Mouse (Mus musculus): Measurements from ENCODE around the gene Armc10. TPM values are rescaled to one million over a fixed set of nuclear protein-coding genes. Genes with fewer than 3 reads are reported as not detected.

Gene Armc10
- polyA plus RNA-seq, 1 experiment from 2014 or later = 15.6 TPM

DNA sequence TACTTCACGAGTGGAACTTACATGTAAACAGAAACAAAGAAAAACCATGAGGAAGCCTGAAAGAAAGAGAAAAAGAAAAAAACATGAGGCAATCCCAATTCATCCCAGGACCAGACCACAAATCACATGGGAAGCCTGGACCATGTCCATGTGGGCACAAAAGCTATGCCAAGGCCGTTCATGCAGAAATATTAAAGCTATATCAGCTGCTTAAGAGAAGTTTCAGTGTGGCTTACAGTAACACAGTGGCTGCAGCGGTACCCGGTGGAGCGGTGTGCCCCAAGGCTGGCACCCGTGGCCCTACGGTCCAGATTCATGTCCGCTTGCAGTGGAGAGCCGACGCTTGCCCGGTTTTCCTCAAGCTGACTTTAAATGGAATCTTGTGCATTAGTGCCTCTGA lies 17.5 kb downstream of the Armc10 start:
- TF ChIP-seq CTCF (IDR thresholded peaks at IDR 0.05; ENCODE audit: low read depth) = no peak
- Histone ChIP-seq H3K4me1 (replicated peaks; ENCODE audit: control insufficient read depth, insufficient read depth, low read length) (no peaks in the 10 kb centered on the region), H3K27ac (ENCODE audit: low read depth, low read length) (no peak overlapping the region), H3K36me3 (ENCODE audit: control insufficient read depth, insufficient read depth) (peaks cover 17% of the 10 kb centered on the region), H3K4me3 (ENCODE audit: low read depth, low read length) (no peak overlapping the region), H3K9ac (ENCODE audit: low read depth, low read length) (no peak overlapping the region), H3K9me3 (ENCODE audit: control insufficient read depth) (no peaks in the 10 kb centered on the region), H3K27me3 (replicated peaks; ENCODE audit: control insufficient read depth, insufficient read depth, low read length) (no peaks in the 10 kb centered on the region), H3K4me2 (replicated peaks; ENCODE audit: low read depth) (no peak overlapping the region)
- ATAC-seq = no peak
- WGBS = 94% methylated on average over 11 of the region's 11 CpGs

DNA sequence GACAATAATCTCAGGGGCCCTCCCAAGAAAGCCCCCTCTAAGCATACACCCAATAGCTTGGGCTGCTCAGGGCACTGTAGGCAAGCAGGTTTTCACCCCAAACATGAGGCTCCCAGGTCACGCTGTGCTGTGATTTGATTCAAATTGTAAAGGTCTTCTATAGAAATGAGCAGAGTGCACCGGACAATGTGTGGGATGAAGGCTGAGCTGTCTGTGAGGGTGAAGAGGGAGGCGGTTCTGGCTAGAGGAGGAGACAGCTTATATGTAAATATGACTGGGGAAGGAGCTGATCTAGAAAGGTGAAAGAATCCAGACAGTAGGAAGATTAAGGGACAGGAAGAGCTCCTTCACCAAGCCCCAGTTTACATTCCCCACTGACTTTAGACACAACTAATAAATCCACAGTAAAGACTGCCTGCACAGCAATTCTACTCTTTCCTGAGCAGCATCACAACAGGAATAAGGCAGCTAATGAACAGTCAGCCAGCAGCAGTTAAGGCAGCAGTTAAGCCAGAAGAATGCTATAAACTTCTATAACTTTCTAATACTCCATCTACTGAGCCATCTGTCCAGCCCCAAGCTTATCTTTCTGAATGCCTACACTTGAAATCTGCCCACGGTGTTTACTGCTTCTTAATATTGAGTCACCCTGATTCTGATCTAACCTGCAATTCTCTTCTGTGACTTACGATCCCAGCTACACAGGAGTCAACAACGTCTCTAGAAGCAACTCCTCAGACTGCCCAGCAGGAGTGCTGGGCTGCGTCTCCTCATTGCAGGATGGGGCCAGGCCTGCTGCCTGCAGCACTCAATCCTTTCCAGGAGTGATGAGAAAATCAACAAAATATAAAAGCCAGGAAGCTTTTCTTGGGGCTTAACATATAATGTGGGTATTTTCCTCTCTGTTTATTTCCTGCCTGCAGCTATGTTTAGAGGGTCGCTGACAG lies 21.9 kb downstream of the Armc10 start:
- H3K36me3 ChIP-seq (ENCODE audit: control insufficient read depth, insufficient read depth) = peaks cover 12% of the 10 kb centered on the region
- no peak overlapping the region for H3K4me2 ChIP-seq (replicated peaks; ENCODE audit: low read depth)
- peak; percentile 57 for ATAC-seq
- H3K4me1 ChIP-seq (replicated peaks; ENCODE audit: control insufficient read depth, insufficient read depth, low read length) = no peaks in the 10 kb centered on the region
- H3K27ac ChIP-seq (ENCODE audit: low read depth, low read length) = no peak overlapping the region
- H3K9me3 ChIP-seq (ENCODE audit: control insufficient read depth) = no peaks in the 10 kb centered on the region
- no peak overlapping the region for H3K4me3 ChIP-seq (ENCODE audit: low read depth, low read length)
- WGBS = 42% methylated on average over 8 of the region's 8 CpGs
- peak; percentile 51 for TF ChIP-seq CTCF (IDR thresholded peaks at IDR 0.05; ENCODE audit: low read depth)
- no peak overlapping the region for H3K9ac ChIP-seq (ENCODE audit: low read depth, low read length)
- H3K27me3 ChIP-seq (replicated peaks; ENCODE audit: control insufficient read depth, insufficient read depth, low read length) = no peaks in the 10 kb centered on the region

- no peaks in the 10 kb centered on the region for H3K4me1 ChIP-seq (replicated peaks; ENCODE audit: control insufficient read depth, insufficient read depth, low read length)
- no peaks in the 10 kb centered on the region for H3K9me3 ChIP-seq (ENCODE audit: control insufficient read depth)
- H3K4me3 ChIP-seq (ENCODE audit: low read depth, low read length) = no peak overlapping the region
- WGBS = 75% methylated on average over 2 of the region's 2 CpGs
- no peak for ATAC-seq
- TF ChIP-seq CTCF (IDR thresholded peaks at IDR 0.05; ENCODE audit: low read depth) = no peak
- H3K27me3 ChIP-seq (replicated peaks; ENCODE audit: control insufficient read depth, insufficient read depth, low read length) = no peaks in the 10 kb centered on the region
- H3K4me2 ChIP-seq (replicated peaks; ENCODE audit: low read depth) = no peak overlapping the region
- H3K36me3 ChIP-seq (ENCODE audit: control insufficient read depth, insufficient read depth) = no peaks in the 10 kb centered on the region; the same call in 1 of the 2 replicates
- H3K27ac ChIP-seq (ENCODE audit: low read depth, low read length) = no peak overlapping the region
- H3K9ac ChIP-seq (ENCODE audit: low read depth, low read length) = no peak overlapping the region
These were observed 23.7 kb downstream of the Armc10 start for GRCm38 (mm10) chr5:21669307-21669706.

GRCm38 (mm10) chr5:21672812-21673635 lies 27.4 kb downstream of the Armc10 start:
- peak; percentile 96 for ATAC-seq
- H3K9me3 ChIP-seq (ENCODE audit: control insufficient read depth) = no peaks in the 10 kb centered on the region
- 0 out of 2 replicates have a peak overlapping the region, but pooled peaks have one; percentile 12 for H3K9ac ChIP-seq (ENCODE audit: low read depth, low read length)
- H3K4me1 ChIP-seq (replicated peaks; ENCODE audit: control insufficient read depth, insufficient read depth, low read length) = no peaks in the 10 kb centered on the region
- H3K36me3 ChIP-seq (ENCODE audit: control insufficient read depth, insufficient read depth) = no peaks in the 10 kb centered on the region
- no peaks in the 10 kb centered on the region for H3K27me3 ChIP-seq (replicated peaks; ENCODE audit: control insufficient read depth, insufficient read depth, low read length)
- peak overlapping the region; percentile 47 for H3K27ac ChIP-seq (ENCODE audit: low read depth, low read length)
- no peak for TF ChIP-seq CTCF (IDR thresholded peaks at IDR 0.05; ENCODE audit: low read depth)
- WGBS = 21% methylated on average over 23 of the region's 23 CpGs
- H3K4me2 ChIP-seq (replicated peaks; ENCODE audit: low read depth) = peak overlapping the region; percentile 55
- peak overlapping the region; percentile 26 for H3K4me3 ChIP-seq (ENCODE audit: low read depth, low read length)

- no peak overlapping the region for H3K27ac ChIP-seq (ENCODE audit: low read depth, low read length)
These were observed 28.1 kb downstream of the Armc10 start for GRCm38 (mm10) chr5:21673742-21674141.

DNA sequence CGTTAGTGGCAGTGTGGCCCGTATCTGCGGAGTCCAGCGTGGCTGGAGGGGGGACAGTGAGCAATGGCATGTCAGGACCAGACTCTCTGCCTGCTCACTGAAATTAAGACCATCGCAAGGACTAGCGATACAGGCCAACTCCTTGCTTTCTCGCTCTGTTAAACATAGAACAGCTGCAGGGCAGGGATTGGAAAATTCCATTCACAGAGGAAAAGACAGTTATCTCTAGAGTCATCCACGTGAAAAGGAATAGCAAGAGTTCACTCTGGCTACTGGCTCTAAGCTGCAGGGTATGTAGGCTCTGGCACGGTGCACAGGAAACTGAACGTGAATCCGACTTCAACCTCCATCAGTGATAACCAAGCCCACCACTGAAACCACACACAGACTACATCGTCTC lies 29.4 kb downstream of the Armc10 start:
- Histone ChIP-seq H3K9ac (ENCODE audit: low read depth, low read length) (no peak overlapping the region), H3K27ac (ENCODE audit: low read depth, low read length) (no peak overlapping the region), H3K36me3 (ENCODE audit: control insufficient read depth, insufficient read depth) (no peaks in the 10 kb centered on the region), H3K4me1 (replicated peaks; ENCODE audit: control insufficient read depth, insufficient read depth, low read length) (no peaks in the 10 kb centered on the region), H3K9me3 (ENCODE audit: control insufficient read depth) (no peaks in the 10 kb centered on the region), H3K4me2 (replicated peaks; ENCODE audit: low read depth) (no peak overlapping the region), H3K4me3 (ENCODE audit: low read depth, low read length) (no peak overlapping the region), H3K27me3 (replicated peaks; ENCODE audit: control insufficient read depth, insufficient read depth, low read length) (no peaks in the 10 kb centered on the region)
- 77% methylated on average over 12 of the region's 12 CpGs for WGBS
- no peak for TF ChIP-seq CTCF (IDR thresholded peaks at IDR 0.05; ENCODE audit: low read depth)
- no peak for ATAC-seq

More at GRCm38 (mm10) chr5:21673742-21674141, 28.1 kb downstream of the Armc10 start:
- Histone ChIP-seq H3K36me3 (ENCODE audit: control insufficient read depth, insufficient read depth) (no peaks in the 10 kb centered on the region), H3K27me3 (replicated peaks; ENCODE audit: control insufficient read depth, insufficient read depth, low read length) (no peaks in the 10 kb centered on the region), H3K9ac (ENCODE audit: low read depth, low read length) (no peak overlapping the region), H3K9me3 (ENCODE audit: control insufficient read depth) (no peaks in the 10 kb centered on the region), H3K4me1 (replicated peaks; ENCODE audit: control insufficient read depth, insufficient read depth, low read length) (no peaks in the 10 kb centered on the region), H3K4me3 (ENCODE audit: low read depth, low read length) (peak overlapping the region; percentile 26; the same call in 1 of the 2 replicates), H3K4me2 (replicated peaks; ENCODE audit: low read depth) (peak overlapping the region; percentile 55; the same call in 1 of the 2 replicates)
- ATAC-seq = no peak
- TF ChIP-seq CTCF (IDR thresholded peaks at IDR 0.05; ENCODE audit: low read depth) = no peak
- 82% methylated on average over 9 of the region's 9 CpGs for WGBS
